Mouse (Mus musculus) naive thymus-derived CD4-positive, alpha-beta T cell, adult 5 months (primary cell): ENCODE data around the gene 2410002F23Rik. TPM values are rescaled to one million over a fixed set of nuclear protein-coding genes. Genes with fewer than 3 reads are reported as not detected.

Experiments used
- polyA plus RNA-seq: library from polyadenylated mRNA; unstranded; fragments of 100-300 nt; shearing (Covaris generic); gene quantifications from one replicate; pipeline ENCODE4 v1.2.1, GENCODE M21; 2017

The 2410002F23Rik gene
- polyA plus RNA-seq, result 266 TPM

DNA sequence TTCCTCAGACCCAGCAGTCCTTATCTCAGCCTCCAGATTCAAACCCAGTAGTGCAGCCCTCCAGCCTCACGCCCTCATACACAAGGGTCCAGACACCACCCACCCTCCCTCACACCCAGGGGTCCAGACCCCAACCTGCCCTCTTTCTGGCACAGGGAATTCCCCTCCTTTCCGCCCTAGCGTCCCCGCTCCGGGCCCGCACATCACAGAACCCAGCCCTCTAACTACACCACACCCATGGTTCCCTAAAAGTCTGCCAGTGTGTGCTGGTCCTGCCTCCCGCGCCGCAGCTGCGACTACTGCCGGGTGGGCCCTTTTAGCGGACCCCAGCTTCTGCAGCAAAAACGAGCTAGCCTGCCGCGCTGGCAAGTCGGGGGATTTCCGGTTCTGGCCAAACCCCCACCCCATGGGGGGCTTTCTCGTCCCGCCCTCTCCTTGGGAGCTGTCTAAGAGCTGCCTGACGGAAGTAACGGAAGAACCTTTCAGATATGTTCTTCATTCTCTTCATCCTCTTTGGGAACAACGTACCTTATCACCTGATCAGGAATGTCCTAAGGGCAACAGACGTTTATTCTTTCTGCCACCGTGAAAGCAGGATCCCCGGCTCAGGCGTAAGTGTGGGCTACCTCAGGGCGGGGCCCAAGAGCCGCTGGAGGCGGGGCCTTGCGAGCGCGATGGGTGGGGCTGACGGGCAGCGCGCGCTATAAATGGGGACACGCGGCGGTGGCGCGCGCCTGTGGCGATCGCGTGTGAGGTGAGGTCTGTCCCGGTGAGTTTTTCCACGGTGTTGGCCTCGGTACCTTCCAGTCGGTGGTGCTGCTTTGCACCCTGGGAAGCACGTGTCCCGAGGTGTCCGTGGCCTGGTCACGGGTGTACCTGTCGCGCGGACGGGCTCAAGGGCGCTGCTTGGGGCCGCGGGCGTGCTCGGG is at the start of gene 2410002F23Rik, which contains the start of gene 1700028J19Rik:
Gene 2410002F23Rik (plus strand): TSS at position 668 of the 929 bp plus-strand sequence.
Gene 1700028J19Rik (minus strand): TSS at position 641 of the 929 bp plus-strand sequence.

DNA sequence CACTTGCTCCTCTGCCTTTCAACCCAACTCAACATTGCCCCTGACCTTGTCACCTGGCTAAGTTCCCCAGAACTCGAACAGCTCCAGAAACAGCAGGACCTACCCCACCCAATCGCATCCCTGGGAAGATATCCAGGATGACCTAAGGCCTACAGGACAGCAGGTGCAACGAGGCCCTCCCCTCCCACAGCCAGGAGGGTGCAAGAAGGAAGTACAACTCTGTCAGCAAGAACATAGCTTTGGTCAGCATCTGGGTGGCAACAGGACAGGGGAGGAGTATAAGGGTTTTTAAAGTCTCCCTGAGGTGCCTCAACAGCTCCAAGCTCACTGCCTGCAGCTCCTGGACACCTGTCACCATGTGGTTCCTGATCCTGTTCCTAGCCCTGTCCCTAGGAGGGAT is 48.6 kb upstream of the 2410002F23Rik start, which contains the start of gene Klk1b3:
Gene Klk1b3 (plus strand): TSS at position 301 of the 400 bp plus-strand sequence.

DNA sequence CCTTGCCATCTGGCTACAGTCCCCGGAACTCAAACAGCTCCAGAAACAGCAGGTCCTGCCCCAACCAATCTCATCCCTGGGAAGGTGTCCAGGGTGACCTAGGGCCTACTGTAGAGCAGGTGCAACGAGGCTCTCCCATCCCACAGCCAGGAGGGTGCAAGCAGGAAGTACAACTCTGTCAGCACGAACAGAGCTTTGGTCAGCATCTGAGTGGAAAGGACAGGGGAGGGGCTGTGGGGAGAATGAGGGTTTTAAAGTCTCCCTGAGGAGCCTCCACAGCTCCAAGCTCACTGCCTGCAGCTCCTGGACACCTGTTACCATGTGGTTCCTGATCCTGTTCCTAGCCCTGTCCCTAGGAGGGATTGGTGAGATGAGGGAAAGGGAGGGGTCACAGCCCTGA is 39.4 kb upstream of the 2410002F23Rik start, which contains the start of gene Klk1b4:
Gene Klk1b4 (plus strand): TSS at position 301 of the 400 bp plus-strand sequence.

DNA sequence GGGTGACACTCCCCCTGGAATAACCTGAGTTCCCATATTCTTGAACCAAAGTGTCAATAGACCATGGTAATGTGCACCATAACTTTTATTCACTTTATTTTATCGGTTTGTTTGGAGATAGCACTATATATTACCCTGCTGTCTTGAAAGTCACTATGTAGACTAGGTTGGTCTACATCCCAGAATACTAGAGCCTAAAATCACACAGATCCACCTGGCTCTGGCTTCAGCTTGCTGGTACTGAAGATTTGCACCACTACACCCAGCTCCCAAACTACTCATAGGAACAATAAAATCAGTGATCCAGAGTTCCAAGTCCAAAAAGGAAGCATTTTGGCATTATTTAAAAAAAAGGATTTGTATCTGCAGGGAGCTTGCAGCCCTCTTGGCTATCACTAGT is 30.9 kb upstream of the 2410002F23Rik start, which contains the start of gene Klk1b5:
Gene Klk1b5 (plus strand): TSS at position 301 of the 400 bp plus-strand sequence.

DNA sequence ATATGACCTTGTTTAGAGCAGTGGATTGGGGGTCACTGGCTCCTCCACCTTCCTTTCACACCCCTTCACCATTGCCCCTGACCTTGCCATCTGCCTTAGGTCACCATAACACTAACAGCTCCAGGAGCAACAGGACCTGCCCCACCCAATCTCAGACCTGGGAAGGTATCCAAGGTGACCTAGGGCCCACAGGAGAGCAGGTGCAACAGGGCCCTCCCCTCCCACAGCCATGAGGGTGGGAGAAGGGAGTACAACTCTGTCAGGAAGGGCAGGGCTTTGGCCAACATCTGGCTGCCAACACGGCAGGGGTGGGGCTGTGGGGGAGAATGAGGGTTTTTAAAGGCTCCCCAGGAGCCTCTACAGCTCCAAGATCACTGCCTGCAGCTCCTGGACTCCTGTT is 21.4 kb upstream of the 2410002F23Rik start, which contains the start of gene Klk1:
Gene Klk1 (plus strand): TSS at position 285 of the 400 bp plus-strand sequence.

DNA sequence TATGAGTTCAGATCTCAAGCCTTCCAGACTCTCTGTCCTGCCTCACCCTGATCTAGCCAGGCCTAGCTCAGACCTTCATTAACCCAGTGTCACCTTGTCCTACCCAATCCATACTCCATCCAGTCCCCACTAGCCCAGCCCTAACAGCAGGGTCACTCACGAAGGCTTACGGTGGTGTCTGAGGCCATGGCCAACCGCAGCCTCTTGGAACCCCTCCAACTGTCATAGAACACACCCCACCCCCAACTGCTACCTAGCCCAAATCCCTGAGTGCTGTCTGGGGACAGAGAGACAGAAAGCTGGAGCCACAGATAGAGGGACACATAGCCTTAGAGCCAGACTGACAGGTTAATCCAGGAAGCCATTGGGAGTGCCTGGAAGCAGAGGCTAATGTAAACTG is 10.6 kb upstream of the 2410002F23Rik start, which contains the start of gene Gm36864:
Gene Gm36864 (plus strand): TSS at position 269 of the 400 bp plus-strand sequence.

DNA sequence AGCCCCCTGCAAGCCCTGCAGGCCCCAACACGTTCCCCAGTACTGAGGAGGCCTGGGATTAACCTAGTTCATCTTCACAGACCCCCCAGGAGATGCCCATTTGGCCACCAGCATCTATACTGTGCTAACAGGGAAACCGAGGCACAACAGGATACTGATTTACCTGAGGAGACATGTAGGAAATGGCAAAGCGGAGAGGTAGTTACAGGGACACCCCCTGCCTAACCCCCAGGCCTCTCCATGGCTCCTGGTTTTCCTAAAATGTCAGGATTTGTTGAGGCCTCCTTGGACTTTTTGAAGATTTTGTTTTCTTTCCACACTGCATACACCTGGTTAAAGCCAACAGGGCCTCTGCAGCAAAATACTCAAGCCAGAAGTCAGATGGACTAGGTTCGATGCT is 10.8 kb downstream of the 2410002F23Rik start, which contains the start of gene Acp4:
Gene Acp4 (minus strand): TSS at position 101 of the 400 bp plus-strand sequence.

DNA sequence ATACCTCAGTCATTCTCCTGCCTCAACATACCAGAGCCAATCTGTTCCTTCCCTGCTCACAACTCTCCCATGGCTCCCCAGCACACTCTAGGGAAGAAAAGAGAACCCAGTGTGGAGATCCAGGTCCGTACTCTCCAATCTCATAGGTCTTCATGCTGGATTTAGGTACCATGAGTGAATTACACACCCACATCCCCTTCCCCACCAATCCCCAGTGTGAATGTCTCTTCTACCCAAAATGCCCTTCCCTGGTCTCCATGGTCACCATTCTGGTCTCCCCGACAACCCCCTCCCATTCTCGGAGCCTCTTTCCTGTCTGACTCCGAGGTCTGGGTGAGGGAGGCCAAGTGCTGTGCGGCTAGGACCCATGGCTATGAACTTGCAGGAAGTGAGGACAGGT is 14.6 kb downstream of the 2410002F23Rik start, which contains the start of gene Gm15517:
Gene Gm15517 (plus strand): TSS at position 301 of the 400 bp plus-strand sequence.

Other genes starting within 250 kb of the 2410002F23Rik start
- gene Klk1b26, start 234.6 kb upstream of the 2410002F23Rik start, polyA plus RNA-seq, result not detected
- not detected for gene Klk1b27, start 194.4 kb upstream of the 2410002F23Rik start, polyA plus RNA-seq
- not detected for gene Klk1b21, start 144.4 kb upstream of the 2410002F23Rik start, polyA plus RNA-seq
- gene Klk1b22, start 134.0 kb upstream of the 2410002F23Rik start, polyA plus RNA-seq, result not detected
- not detected for gene Klk1b16, start 110.0 kb upstream of the 2410002F23Rik start, polyA plus RNA-seq
- not detected for gene Klk1b24, start 58.5 kb upstream of the 2410002F23Rik start, polyA plus RNA-seq
- gene Klk1b3, start 48.5 kb upstream of the 2410002F23Rik start, polyA plus RNA-seq, result not detected
- gene Klk1b4, start 39.3 kb upstream of the 2410002F23Rik start, polyA plus RNA-seq, result not detected
- gene Klk1b5, start 30.8 kb upstream of the 2410002F23Rik start, polyA plus RNA-seq, result not detected
- not detected for gene Klk1, start 21.4 kb upstream of the 2410002F23Rik start, polyA plus RNA-seq
- gene Gm36864, start 10.5 kb upstream of the 2410002F23Rik start, polyA plus RNA-seq, result not detected
- 1.1 TPM for gene 1700028J19Rik, start within 50 bp of the 2410002F23Rik start, polyA plus RNA-seq
- not detected for gene Acp4, start 10.7 kb downstream of the 2410002F23Rik start, polyA plus RNA-seq
- not detected for gene Gm15517, start 14.7 kb downstream of the 2410002F23Rik start, polyA plus RNA-seq
- 0.46 TPM for gene Clec11a, start 60.2 kb downstream of the 2410002F23Rik start, polyA plus RNA-seq
- gene Shank1, start 63.5 kb downstream of the 2410002F23Rik start, polyA plus RNA-seq, result 0.09 TPM
- gene Syt3, start 137.4 kb downstream of the 2410002F23Rik start, polyA plus RNA-seq, result 0.49 TPM
- gene 1700008O03Rik, start 139.1 kb downstream of the 2410002F23Rik start, polyA plus RNA-seq, result 0.66 TPM
- not detected for gene Lrrc4b, start 182.3 kb downstream of the 2410002F23Rik start, polyA plus RNA-seq
- gene Aspdh, start 218.7 kb downstream of the 2410002F23Rik start, polyA plus RNA-seq, result not detected
- gene Josd2, start 221.3 kb downstream of the 2410002F23Rik start, polyA plus RNA-seq, result 69.6 TPM
- 180 TPM for gene Emc10, start 249.8 kb downstream of the 2410002F23Rik start, polyA plus RNA-seq
- gene Fam71e1, start 249.9 kb downstream of the 2410002F23Rik start, polyA plus RNA-seq, result 3.1 TPM